ENCODE assay signal across 17 mouse cellular contexts in genomic region chr7:19841686-19842413, GRCm38 (mm10). TPM values are rescaled to one million over a fixed set of nuclear protein-coding genes. Genes with fewer than 3 reads are reported as not detected.
A peak's percentile ranks its signal among the peaks of the same experiment; 100 is the strongest.
DNase-seq lines count a peak whose midpoint lies in the region; ATAC-seq and TF ChIP-seq lines count a peak whose summit lies in the region.
"Had no signal": no experiment of that assay in that cellular context is flagged by ENCODE, and none has a peak within 500 bp of the region (broad histone marks: within the 10 kb centered on the region; RNA-seq: fewer than 3 reads in every experiment).

No protein-coding gene starts in this region.

- DNase-seq in kidney, adult 2 months: peak; percentile 75
- no peak for DNase-seq in liver, embryonic 13.5 days
- peak; percentile 70 for DNase-seq in thymus, postnatal 10 days (ENCODE audit: low spot score in 2 of 2)
- no peak for DNase-seq in right cerebral cortex, postnatal 14 days
- no peak for DNase-seq in layer of hippocampus, adult 9-11 months
- no peak for DNase-seq in layer of hippocampus, adult 8-10 months (ENCODE audit: low spot score in 2 of 2)
- DNase-seq: right cerebral cortex, postnatal 25 days had no signal

- H3K9ac ChIP-seq in kidney, embryonic 15.5 days: no peak overlapping the region
- no peak overlapping the region for H3K9ac ChIP-seq in liver, embryonic 13.5 days
- H3K9ac ChIP-seq: limb, embryonic 13.5 days had no signal

- H3K9me3 ChIP-seq in kidney, embryonic 15.5 days (replicated peaks): no peaks in the 10 kb centered on the region
- no peaks in the 10 kb centered on the region for H3K9me3 ChIP-seq in liver, embryonic 13.5 days (replicated peaks)
- H3K9me3 ChIP-seq: heart, embryonic 10.5 days; limb, embryonic 13.5 days had no signal

- no peak for TF ChIP-seq CTCF in kidney, adult 2 months (conservative IDR thresholded peaks at IDR 0.05; ENCODE audit: insufficient read depth, insufficient read length, low read depth, low read length)
- no peak for TF ChIP-seq CTCF in bone marrow macrophage, adult 2 months (IDR thresholded peaks at IDR 0.05; ENCODE audit: low read depth, low read length)

- 66% methylated on average over 21 of the region's 21 CpGs for WGBS in kidney, adult 2 months
- 73% methylated on average over 21 of the region's 21 CpGs for WGBS in kidney, embryonic 15.5 days
- WGBS in liver, embryonic 13.5 days (ENCODE audit: insufficient replicate concordance): 66% methylated on average over 21 of the region's 21 CpGs

- no peak overlapping the region for H3K4me3 ChIP-seq in kidney, adult 2 months (ENCODE audit: insufficient read depth, low read depth, low read length)
- H3K4me3 ChIP-seq in kidney, embryonic 15.5 days (replicated peaks): no peak overlapping the region
- H3K4me3 ChIP-seq in bone marrow macrophage, adult 2 months (ENCODE audit: insufficient read depth, low read length): no peak overlapping the region
- H3K4me3 ChIP-seq in liver, embryonic 13.5 days (replicated peaks): no peak overlapping the region
- H3K4me3 ChIP-seq: heart, embryonic 10.5 days; limb, embryonic 13.5 days had no signal

- H3K36me3 ChIP-seq in kidney, adult 2 months (ENCODE audit: control insufficient read depth, insufficient read depth, low read length): no peaks in the 10 kb centered on the region
- H3K36me3 ChIP-seq in kidney, embryonic 15.5 days: no peaks in the 10 kb centered on the region
- no peaks in the 10 kb centered on the region for H3K36me3 ChIP-seq in liver, embryonic 13.5 days
- H3K36me3 ChIP-seq: heart, embryonic 10.5 days; limb, embryonic 13.5 days had no signal

- H3K27me3 ChIP-seq in kidney, adult 2 months (replicated peaks; ENCODE audit: control insufficient read depth, insufficient read depth, low read length): no peaks in the 10 kb centered on the region
- H3K27me3 ChIP-seq in kidney, embryonic 15.5 days: peaks cover 38% of the 10 kb centered on the region
- H3K27me3 ChIP-seq in liver, embryonic 13.5 days: no peaks in the 10 kb centered on the region; the same call in 1 of the 2 replicates

- H3K4me2 ChIP-seq in kidney, embryonic 15.5 days: no peak overlapping the region
- no peak overlapping the region for H3K4me2 ChIP-seq in liver, embryonic 13.5 days
- H3K4me2 ChIP-seq: limb, embryonic 13.5 days had no signal

- no peak for ATAC-seq in kidney, embryonic 15.5 days (replicated peaks; ENCODE audit: low FRiP score)
- peak; percentile 79 for ATAC-seq in liver, embryonic 13.5 days (ENCODE audit: low read depth)

- H3K4me1 ChIP-seq in kidney, adult 2 months (ENCODE audit: control insufficient read depth, insufficient read depth, low read length): peaks cover 3% of the 10 kb centered on the region; the same call in 1 of the 2 replicates
- H3K4me1 ChIP-seq in kidney, embryonic 15.5 days: peaks cover 6% of the 10 kb centered on the region
- peaks cover 38% of the 10 kb centered on the region for H3K4me1 ChIP-seq in bone marrow macrophage, adult 2 months (ENCODE audit: control insufficient read depth, insufficient read depth, low read length)
- H3K4me1 ChIP-seq in liver, embryonic 13.5 days (replicated peaks): peaks cover 16% of the 10 kb centered on the region
- H3K4me1 ChIP-seq: limb, embryonic 13.5 days had no signal

- no peak for TF ChIP-seq POLR2A in kidney, adult 2 months (IDR thresholded peaks at IDR 0.05; ENCODE audit: low read depth, low read length)
- TF ChIP-seq POLR2A in bone marrow macrophage, adult 2 months (IDR thresholded peaks at IDR 0.05; ENCODE audit: borderline replicate concordance, low read depth, low read length): no peak

- H3K27ac ChIP-seq in kidney, adult 2 months (ENCODE audit: insufficient read depth, low read depth, low read length): 0 out of 2 replicates have a peak overlapping the region, but pooled peaks have one; percentile 1
- no peak overlapping the region for H3K27ac ChIP-seq in kidney, embryonic 15.5 days
- peak overlapping the region; percentile 10; the same call in 1 of the 2 replicates for H3K27ac ChIP-seq in bone marrow macrophage, adult 2 months (ENCODE audit: insufficient read depth, low read depth, low read length)
- peak overlapping the region; percentile 69 for H3K27ac ChIP-seq in liver, embryonic 13.5 days
- H3K27ac ChIP-seq: heart, embryonic 10.5 days; limb, embryonic 13.5 days had no signal

RNA-seq across cellular contexts. Expression of gene Gm19345, which starts 10.0 kb away (rescaled TPM):
- 0.12 TPM in 1 of 2 replicates, not detected in the other for polyA plus RNA-seq in kidney, adult 2 months (2012; rRNA removed)
- 0.16 TPM in 1 of 2 replicates, not detected in the other for polyA plus RNA-seq in kidney, embryonic 15.5 days (2015; fragmentation: Nextera tagmentation; extraction: Ambion mirVana)
- polyA plus RNA-seq in bone marrow macrophage, adult 2 months (2012; ENCODE audit: insufficient read depth, insufficient read length, missing spikeins): not detected in 2 replicates
- polyA plus RNA-seq in liver, embryonic 13.5 days (2015; fragmentation: Nextera tagmentation; extraction: Ambion mirVana): not detected in 2 replicates
- 1 to 10 TPM; 1.5 to 2.6 (median 2.2) TPM for total RNA-seq in layer of hippocampus, adult 8-10 months (2022)
- total RNA-seq: common myeloid progenitor, adult 5-6 weeks; megakaryocyte progenitor cell, adult 5-6 weeks had no signal
- polyA plus RNA-seq: C2C12; heart, embryonic 10.5 days; limb, embryonic 13.5 days had no signal

RNA-seq across cellular contexts. Expression of gene Ceacam16, which starts 19.2 kb away (rescaled TPM):
- polyA plus RNA-seq in kidney, adult 2 months (2012; rRNA removed): 0.14 and 0.16 TPM in 2 replicates
- not detected in 2 replicates for polyA plus RNA-seq in kidney, embryonic 15.5 days (2015; fragmentation: Nextera tagmentation; extraction: Ambion mirVana)
- polyA plus RNA-seq in bone marrow macrophage, adult 2 months (2012; ENCODE audit: insufficient read depth, insufficient read length, missing spikeins): 1.6 and 3.5 TPM in 2 replicates
- polyA plus RNA-seq in liver, embryonic 13.5 days (2015; fragmentation: Nextera tagmentation; extraction: Ambion mirVana): not detected in 2 replicates
- not detected for total RNA-seq in layer of hippocampus, adult 8-10 months (2022)
- total RNA-seq: common myeloid progenitor, adult 5-6 weeks; layer of hippocampus, postnatal 10 days; megakaryocyte progenitor cell, adult 5-6 weeks had no signal
- polyA plus RNA-seq: C2C12; frontal cortex, adult 2 months; heart, embryonic 10.5 days; hindbrain, embryonic 11.5 days; limb, embryonic 13.5 days had no signal

RNA-seq across cellular contexts. Expression of gene Bcl3, which starts 19.3 kb away (rescaled TPM):
- 10.3 and 14.4 TPM in 2 replicates for polyA plus RNA-seq in kidney, adult 2 months (2012; rRNA removed)
- polyA plus RNA-seq in kidney, embryonic 15.5 days (2015; fragmentation: Nextera tagmentation; extraction: Ambion mirVana): 3.9 and 4.9 TPM in 2 replicates
- polyA plus RNA-seq in bone marrow macrophage, adult 2 months (2012; ENCODE audit: insufficient read depth, insufficient read length, missing spikeins): 60.7 and 72.2 TPM in 2 replicates
- 3.0 and 3.9 TPM in 2 replicates for polyA plus RNA-seq in liver, embryonic 13.5 days (2015; fragmentation: Nextera tagmentation; extraction: Ambion mirVana)
- total RNA-seq in layer of hippocampus, adult 8-10 months (2022): 10 to 100 TPM in 1 of 4 experiments, 1 to 10 TPM in 1, under 1 TPM in 2; 0.75 to 11.9 (median 2.3) TPM

RNA-seq across cellular contexts. Expression of gene Cblc, which starts 45.2 kb away (rescaled TPM):
- 24.4 and 32.6 TPM in 2 replicates for polyA plus RNA-seq in kidney, adult 2 months (2012; rRNA removed)
- polyA plus RNA-seq in kidney, embryonic 15.5 days (2015; fragmentation: Nextera tagmentation; extraction: Ambion mirVana): 8.3 and 9.1 TPM in 2 replicates
- polyA plus RNA-seq in bone marrow macrophage, adult 2 months (2012; ENCODE audit: insufficient read depth, insufficient read length, missing spikeins): not detected in 2 replicates
- polyA plus RNA-seq in liver, embryonic 13.5 days (2015; fragmentation: Nextera tagmentation; extraction: Ambion mirVana): 1.2 and 1.3 TPM in 2 replicates
- not detected for total RNA-seq in layer of hippocampus, adult 8-10 months (2022)
- total RNA-seq: common myeloid progenitor, adult 5-6 weeks; layer of hippocampus, postnatal 10 days; megakaryocyte progenitor cell, adult 5-6 weeks had no signal
- polyA plus RNA-seq: C2C12; frontal cortex, adult 2 months had no signal

RNA-seq across cellular contexts. Expression of gene Ceacam19, which starts 45.9 kb away (rescaled TPM):
- polyA plus RNA-seq in kidney, adult 2 months (2012; rRNA removed): 0.11 and 0.25 TPM in 2 replicates
- polyA plus RNA-seq in kidney, embryonic 15.5 days (2015; fragmentation: Nextera tagmentation; extraction: Ambion mirVana): 0.09 TPM in 1 of 2 replicates, not detected in the other
- polyA plus RNA-seq in bone marrow macrophage, adult 2 months (2012; ENCODE audit: insufficient read depth, insufficient read length, missing spikeins): 8.1 and 8.5 TPM in 2 replicates
- not detected in 2 replicates for polyA plus RNA-seq in liver, embryonic 13.5 days (2015; fragmentation: Nextera tagmentation; extraction: Ambion mirVana)
- not detected for total RNA-seq in layer of hippocampus, adult 8-10 months (2022)
- total RNA-seq: common myeloid progenitor, adult 5-6 weeks; layer of hippocampus, postnatal 10 days; megakaryocyte progenitor cell, adult 5-6 weeks had no signal
- polyA plus RNA-seq: C2C12; frontal cortex, adult 2 months; heart, embryonic 10.5 days; hindbrain, embryonic 11.5 days had no signal

Comparison
In these comparisons a context has a peak if more than half of its experiments do, and no peak if none do; other contexts are left out.
1. DNase-seq: peak in kidney, adult 2 months (single experiment) and thymus, postnatal 10 days (2 of 2); none in liver, embryonic 13.5 days (single experiment), right cerebral cortex, postnatal 14 days (single experiment), layer of hippocampus, adult 9-11 months (single experiment) and layer of hippocampus, adult 8-10 months (0 of 2).